Mouse (Mus musculus): ENCODE results near the gene Slc16a4.

GRCm38 (mm10) chr3:107266814-107267345 lies 24.1 kb upstream of the Slc16a4 start:
- TF ChIP-seq POLR2A (IDR thresholded peaks at IDR 0.05; ENCODE audit: borderline replicate concordance, control insufficient read depth, low read depth, low read length), result no peak
- no peak for TF ChIP-seq CTCF (IDR thresholded peaks at IDR 0.05; ENCODE audit: control insufficient read depth, insufficient read depth, low read length)

All from bone marrow, adult 2 months (tissue).